Mouse (Mus musculus) skeletal muscle tissue, adult 2 months (tissue): ENCODE measurements around the gene E2f1.
A peak's percentile ranks its signal among the peaks of the same experiment; 100 is the strongest.

Experiments
- DNase-seq: peaks from one replicate; pipeline ENCODE4 v3.0.0-alpha.2; 2012; ENCODE audit warnings: low read depth, low spot score

Gene E2f1

GRCm38 (mm10) chr2:154569836-154570286 is at the start of gene E2f1:
Gene E2f1, minus strand, starts transcription at chr2:154569892.
- DNase-seq, result peak; percentile 85

- DNase-seq, result no peak
Measured at GRCm38 (mm10) chr2:154617061-154617460, 47.4 kb upstream of the E2f1 start.

GRCm38 (mm10) chr2:154615674-154616073 is 46.0 kb upstream of the E2f1 start:
- no peak for DNase-seq

- DNase-seq, result peak; percentile 15
Measured at GRCm38 (mm10) chr2:154614841-154615576, 45.3 kb upstream of the E2f1 start.

GRCm38 (mm10) chr2:154613118-154614115 is 43.7 kb upstream of the E2f1 start, which contains the start of the genes Zfp341 and 4930519P11Rik:
Gene Zfp341, plus strand, starts transcription at chr2:154613297.
Gene 4930519P11Rik, minus strand, starts transcription at chr2:154613437.
- peak; percentile 92 for DNase-seq

- DNase-seq, result no peak
Measured at GRCm38 (mm10) chr2:154609050-154609767, 39.5 kb upstream of the E2f1 start.

- DNase-seq, result no peak
Measured at GRCm38 (mm10) chr2:154606965-154607364, 37.3 kb upstream of the E2f1 start.

GRCm38 (mm10) chr2:154604156-154604555 is 34.5 kb upstream of the E2f1 start:
- no peak for DNase-seq

GRCm38 (mm10) chr2:154603638-154604153 is 34.0 kb upstream of the E2f1 start, which contains the start of gene Pxmp4:
Gene Pxmp4, minus strand, starts transcription at chr2:154603708.
- peak; percentile 99 for DNase-seq

- DNase-seq, result no peak
Measured at GRCm38 (mm10) chr2:154603007-154603637, 33.4 kb upstream of the E2f1 start.

- DNase-seq, result no peak
Measured at GRCm38 (mm10) chr2:154601324-154601723, 31.6 kb upstream of the E2f1 start.

- no peak for DNase-seq
Measured at GRCm38 (mm10) chr2:154600586-154600985, 30.9 kb upstream of the E2f1 start.

- DNase-seq, result no peak
Measured at GRCm38 (mm10) chr2:154597399-154597798, 27.7 kb upstream of the E2f1 start.

- DNase-seq, result no peak
Measured at GRCm38 (mm10) chr2:154595775-154596174, 26.1 kb upstream of the E2f1 start.

- DNase-seq, result no peak
Measured at GRCm38 (mm10) chr2:154593025-154593424, 23.3 kb upstream of the E2f1 start.

- DNase-seq, result no peak
Measured at GRCm38 (mm10) chr2:154591239-154591638, 21.5 kb upstream of the E2f1 start.

- DNase-seq, result no peak
Measured at GRCm38 (mm10) chr2:154589051-154589450, 19.4 kb upstream of the E2f1 start.

- DNase-seq, result no peak
Measured at GRCm38 (mm10) chr2:154586405-154586804, 16.7 kb upstream of the E2f1 start.

- no peak for DNase-seq
Measured at GRCm38 (mm10) chr2:154584931-154585601, 15.4 kb upstream of the E2f1 start.
